Comparison of ENCODE assay signal across 8 mouse cellular contexts in the genomic region with DNA sequence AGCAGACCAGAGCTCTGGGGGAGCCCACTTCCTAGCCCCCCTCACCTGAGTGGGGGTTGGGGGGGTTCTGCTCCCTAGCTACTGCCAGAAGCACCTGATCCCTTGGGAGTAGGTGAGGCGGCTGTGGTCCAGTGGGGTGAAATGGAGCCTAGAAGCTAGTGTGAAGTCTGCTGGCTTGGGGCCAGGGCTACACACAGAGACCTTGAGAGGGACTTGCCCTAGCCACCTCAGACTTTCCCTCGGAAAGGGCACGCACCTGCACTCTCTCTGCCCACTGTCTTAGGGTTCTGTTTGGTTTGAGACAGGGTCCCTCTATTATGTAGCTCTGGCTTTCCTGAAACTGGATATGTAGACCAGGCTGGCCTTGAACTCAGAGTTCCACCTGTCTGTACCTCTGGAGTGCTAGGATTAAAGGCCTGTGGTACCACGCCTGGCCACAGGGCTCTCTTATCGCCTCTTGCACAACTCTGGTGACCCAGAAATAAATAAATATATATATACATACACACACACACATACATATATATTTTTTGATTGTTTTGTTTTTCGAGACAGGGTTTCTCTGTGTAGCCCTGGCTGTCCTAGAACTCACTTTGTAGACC. TPM values are rescaled to one million over a fixed set of nuclear protein-coding genes. Genes with fewer than 3 reads are reported as not detected.
DNase-seq lines count a peak whose midpoint lies in the region; ATAC-seq and TF ChIP-seq lines count a peak whose summit lies in the region.

No protein-coding gene starts in this region.

- H3K4me3 ChIP-seq in neural tube, embryonic 11.5 days (ENCODE audit: low read depth, low read length), result peak overlapping the region; percentile 68
- H3K4me3 ChIP-seq in gastrocnemius, adult 2 months, result peak overlapping the region; percentile 90
- peak overlapping the region; percentile 79 for H3K4me3 ChIP-seq in intestine, embryonic 15.5 days (replicated peaks)
- peak overlapping the region; percentile 80 for H3K4me3 ChIP-seq in liver, embryonic 15.5 days (replicated peaks)

- no peaks in the 10 kb centered on the region for H3K27me3 ChIP-seq in neural tube, embryonic 11.5 days (ENCODE audit: control insufficient read depth, insufficient read depth, low read length)
- no peaks in the 10 kb centered on the region for H3K27me3 ChIP-seq in intestine, embryonic 15.5 days (replicated peaks)
- H3K27me3 ChIP-seq in liver, embryonic 15.5 days, result no peaks in the 10 kb centered on the region

- H3K4me1 ChIP-seq in neural tube, embryonic 11.5 days (ENCODE audit: control insufficient read depth, insufficient read depth, low read length), result peaks cover 8% of the 10 kb centered on the region; the same call in 1 of the 2 replicates
- peaks cover 10% of the 10 kb centered on the region for H3K4me1 ChIP-seq in intestine, embryonic 15.5 days (replicated peaks)
- peaks cover 54% of the 10 kb centered on the region for H3K4me1 ChIP-seq in liver, embryonic 15.5 days (replicated peaks)

- H3K36me3 ChIP-seq in neural tube, embryonic 11.5 days (ENCODE audit: control insufficient read depth, insufficient read depth, low read length), result no peaks in the 10 kb centered on the region
- H3K36me3 ChIP-seq in intestine, embryonic 15.5 days, result peaks cover 13% of the 10 kb centered on the region
- peaks cover 28% of the 10 kb centered on the region for H3K36me3 ChIP-seq in liver, embryonic 15.5 days (replicated peaks)

- 0 out of 2 replicates have a peak, but pooled peaks have one; percentile 15 for ATAC-seq in neural tube, embryonic 11.5 days (ENCODE audit: insufficient read depth, low FRiP score, low TSS enrichment)
- peak; percentile 69 for ATAC-seq in intestine, embryonic 15.5 days
- ATAC-seq in liver, embryonic 15.5 days (ENCODE audit: insufficient read depth), result peak; percentile 51

- intact Hi-C loops in gastrocnemius, adult 2 months (cut with DNase I), result no loop called here

- H3K9me3 ChIP-seq in neural tube, embryonic 11.5 days (ENCODE audit: control insufficient read depth, low read length), result no peaks in the 10 kb centered on the region
- H3K9me3 ChIP-seq in intestine, embryonic 15.5 days, result no peaks in the 10 kb centered on the region
- H3K9me3 ChIP-seq in liver, embryonic 15.5 days (replicated peaks), result no peaks in the 10 kb centered on the region

- H3K27ac ChIP-seq in neural tube, embryonic 11.5 days (ENCODE audit: low read depth, low read length), result peak overlapping the region; percentile 36
- H3K27ac ChIP-seq in gastrocnemius, adult 2 months, result peak overlapping the region; percentile 97
- H3K27ac ChIP-seq in intestine, embryonic 15.5 days, result peak overlapping the region; percentile 88
- peak overlapping the region; percentile 84 for H3K27ac ChIP-seq in liver, embryonic 15.5 days (replicated peaks)

- no peak for DNase-seq in neural tube, embryonic 11.5 days (ENCODE audit: low spot score)
- no peak for DNase-seq in neural tube, embryonic 10.5 days (ENCODE audit: extremely low spot score, low spot score)
- DNase-seq in adrenal gland, postnatal 25 days, result peak; percentile 80
- DNase-seq in gastrocnemius, adult 2 months, result peak; percentile 84
- peak; percentile 54 for DNase-seq in natural killer cell, adult 2 months (ENCODE audit: low spot score in 2 of 2)
- DNase-seq in retina, embryonic 14.5 days (ENCODE audit: low spot score), result no peak

- 39% methylated on average over 6 of the region's 6 CpGs for WGBS in neural tube, embryonic 11.5 days
- 20% methylated on average over 6 of the region's 6 CpGs for WGBS in intestine, embryonic 15.5 days
- WGBS in liver, embryonic 15.5 days (ENCODE audit: insufficient replicate concordance), result 6% methylated on average over 6 of the region's 6 CpGs

- no peak for TF ChIP-seq CTCF in gastrocnemius, adult 2 months (IDR thresholded peaks at IDR 0.05)

- H3K4me2 ChIP-seq in neural tube, embryonic 11.5 days (ENCODE audit: low read depth), result peak overlapping the region; percentile 89
- peak overlapping the region; percentile 79 for H3K4me2 ChIP-seq in intestine, embryonic 15.5 days (replicated peaks)
- H3K4me2 ChIP-seq in liver, embryonic 15.5 days, result peak overlapping the region; percentile 90

- H3K9ac ChIP-seq in neural tube, embryonic 11.5 days (ENCODE audit: low read length), result peak overlapping the region; percentile 88
- peak overlapping the region; percentile 92 for H3K9ac ChIP-seq in intestine, embryonic 15.5 days
- peak overlapping the region; percentile 85 for H3K9ac ChIP-seq in liver, embryonic 15.5 days

RNA-seq across cellular contexts. Expression of a gene that starts 0.8 kb away (rescaled TPM):
- polyA plus RNA-seq in neural tube, embryonic 11.5 days (2014; fragmentation: Nextera tagmentation; extraction: Ambion mirVana), result 112 and 123 TPM in 2 replicates
- 328 and 383 TPM in 2 replicates for total RNA-seq in adrenal gland, postnatal 25 days (2021)
- total RNA-seq in gastrocnemius, adult 2 months (2021), result 10 to 100 TPM; 53.3 to 75.5 TPM
- 197 and 207 TPM in 2 replicates for polyA plus RNA-seq in intestine, embryonic 15.5 days (2015; fragmentation: Nextera tagmentation; extraction: Ambion mirVana)
- polyA plus RNA-seq in liver, embryonic 15.5 days (2015; fragmentation: Nextera tagmentation; extraction: Ambion mirVana), result 108 and 116 TPM in 2 replicates

RNA-seq across cellular contexts. Expression of a gene that starts 3.4 kb away (rescaled TPM):
- polyA plus RNA-seq in neural tube, embryonic 11.5 days (2014; fragmentation: Nextera tagmentation; extraction: Ambion mirVana), result 4.7 and 6.8 TPM in 2 replicates
- 1.7 and 2.6 TPM in 2 replicates for total RNA-seq in adrenal gland, postnatal 25 days (2021)
- 100 to 1,000 TPM; 282 to 334 TPM for total RNA-seq in gastrocnemius, adult 2 months (2021)
- polyA plus RNA-seq in intestine, embryonic 15.5 days (2015; fragmentation: Nextera tagmentation; extraction: Ambion mirVana), result 0.49 and 0.72 TPM in 2 replicates
- polyA plus RNA-seq in liver, embryonic 15.5 days (2015; fragmentation: Nextera tagmentation; extraction: Ambion mirVana), result 1.1 and 1.9 TPM in 2 replicates

RNA-seq across cellular contexts. Expression of a gene that starts 6.3 kb away (rescaled TPM):
- polyA plus RNA-seq in neural tube, embryonic 11.5 days (2014; fragmentation: Nextera tagmentation; extraction: Ambion mirVana), result 6.0 and 7.6 TPM in 2 replicates
- total RNA-seq in adrenal gland, postnatal 25 days (2021), result 34.5 and 61.6 TPM in 2 replicates
- total RNA-seq in gastrocnemius, adult 2 months (2021), result 10 to 100 TPM; 30.3 to 45.2 TPM
- polyA plus RNA-seq in intestine, embryonic 15.5 days (2015; fragmentation: Nextera tagmentation; extraction: Ambion mirVana), result 9.6 and 11.6 TPM in 2 replicates
- 25.6 and 25.9 TPM in 2 replicates for polyA plus RNA-seq in liver, embryonic 15.5 days (2015; fragmentation: Nextera tagmentation; extraction: Ambion mirVana)

RNA-seq across cellular contexts. Expression of a gene that starts 12.1 kb away (rescaled TPM):
- polyA plus RNA-seq in neural tube, embryonic 11.5 days (2014; fragmentation: Nextera tagmentation; extraction: Ambion mirVana), result 188 and 218 TPM in 2 replicates
- 357 and 368 TPM in 2 replicates for total RNA-seq in adrenal gland, postnatal 25 days (2021)
- 10 to 100 TPM; 33.8 to 54.8 TPM for total RNA-seq in gastrocnemius, adult 2 months (2021)
- 343 and 366 TPM in 2 replicates for polyA plus RNA-seq in intestine, embryonic 15.5 days (2015; fragmentation: Nextera tagmentation; extraction: Ambion mirVana)
- 173 and 191 TPM in 2 replicates for polyA plus RNA-seq in liver, embryonic 15.5 days (2015; fragmentation: Nextera tagmentation; extraction: Ambion mirVana)

RNA-seq across cellular contexts. Expression of a gene that starts 12.7 kb away (rescaled TPM):
- 10.2 and 13.0 TPM in 2 replicates for polyA plus RNA-seq in neural tube, embryonic 11.5 days (2014; fragmentation: Nextera tagmentation; extraction: Ambion mirVana)
- 37.4 and 49.3 TPM in 2 replicates for total RNA-seq in adrenal gland, postnatal 25 days (2021)
- total RNA-seq in gastrocnemius, adult 2 months (2021), result 10 to 100 TPM; 17.1 to 20.4 TPM
- polyA plus RNA-seq in intestine, embryonic 15.5 days (2015; fragmentation: Nextera tagmentation; extraction: Ambion mirVana), result 15.7 and 16.3 TPM in 2 replicates
- 9.1 and 12.0 TPM in 2 replicates for polyA plus RNA-seq in liver, embryonic 15.5 days (2015; fragmentation: Nextera tagmentation; extraction: Ambion mirVana)

Comparison
In these comparisons a context has a peak if more than half of its experiments do, and no peak if none do; other contexts are left out.
1. ATAC-seq: peak in every context shown above with its lines; median percentile 69 in intestine, embryonic 15.5 days; 51 in liver, embryonic 15.5 days; 15 in neural tube, embryonic 11.5 days.
2. DNase-seq: peak in adrenal gland, postnatal 25 days (single experiment), gastrocnemius, adult 2 months (single experiment) and natural killer cell, adult 2 months (2 of 2); none in neural tube, embryonic 11.5 days (single experiment), neural tube, embryonic 10.5 days (single experiment) and retina, embryonic 14.5 days (single experiment).
3. H3K27ac ChIP-seq: peak in every context shown above with its lines; median percentile 97 in gastrocnemius, adult 2 months; 88 in intestine, embryonic 15.5 days; 84 in liver, embryonic 15.5 days; 36 in neural tube, embryonic 11.5 days.
4. Peak in every context shown above with its lines, with median percentiles within 50 percentile points of each other: H3K4me2 ChIP-seq, H3K4me3 ChIP-seq and H3K9ac ChIP-seq.